Mouse (Mus musculus) forebrain, embryonic 11.5 days (tissue): ENCODE results near the gene Kifc5b. TPM values are rescaled to one million over a fixed set of nuclear protein-coding genes. Genes with fewer than 3 reads are reported as not detected.

ENCODE experiments used
- ATAC-seq: fragments of 200-750 bp; cut with Nextera tagmentation; replicated peaks from 2 replicates; pipeline ENCODE4 v1.8.0; 2017; ENCODE audit warnings: moderate TSS enrichment; ENCODE audit not compliant: low FRiP score
- DNase-seq: peaks from one replicate; pipeline ENCODE4 v3.0.0-alpha.2; 2017; ENCODE audit warnings: low spot score
- H3K27ac ChIP-seq: fragments of 300-500 bp; sonication (generic); 2 replicates; pipeline ENCODE4 v1.5.1; 2014; ENCODE audit warnings: low read depth, low read length
- H3K27me3 ChIP-seq: fragments of 300-500 bp; sonication (generic); 2 replicates; pipeline ENCODE4 v1.6.1; 2014; ENCODE audit warnings: mild to moderate bottlenecking, low read length, mixed read lengths; ENCODE audit not compliant: control insufficient read depth, insufficient read depth
- H3K36me3 ChIP-seq: fragments of 300-500 bp; sonication (generic); 2 replicates; pipeline ENCODE4 v1.6.1; 2014; ENCODE audit warnings: mild to moderate bottlenecking, low read length, moderate library complexity, mixed read lengths; ENCODE audit not compliant: control insufficient read depth, insufficient read depth
- H3K4me1 ChIP-seq: fragments of 300-500 bp; sonication (generic); replicated peaks from 2 replicates; pipeline ENCODE4 v1.6.1; 2014; ENCODE audit warnings: low read length, mixed read lengths; ENCODE audit not compliant: control insufficient read depth, insufficient read depth
- H3K4me2 ChIP-seq: fragments of 300-500 bp; sonication (generic); 2 replicates; pipeline ENCODE4 v1.6.1; 2014; ENCODE audit warnings: low read depth, mild to moderate bottlenecking, low read length, moderate library complexity, mixed read lengths; ENCODE audit not compliant: severe bottlenecking
- H3K4me3 ChIP-seq: fragments of 300-500 bp; sonication (generic); 2 replicates; pipeline ENCODE4 v1.5.1; 2014; ENCODE audit warnings: low read depth, low read length
- H3K9ac ChIP-seq: fragments of 300-500 bp; sonication (generic); 2 replicates; pipeline ENCODE4 v1.6.1; 2014; ENCODE audit warnings: low read length
- H3K9me3 ChIP-seq: fragments of 300-500 bp; sonication (generic); 2 replicates; pipeline ENCODE4 v1.6.1; 2016; ENCODE audit warnings: low read length, mixed read lengths; ENCODE audit not compliant: control insufficient read depth
- WGBS: fragments of 180-500 bp; shearing (Covaris S2); extraction: QIAGEN DNeasy Blood & Tissue Kit; methylation state at CpG from one replicate; pipeline ENCODE4 v1.1.7; 2014; 5-methylcytosine and 5-hydroxymethylcytosine counted together
- polyA plus RNA-seq: library from polyadenylated mRNA; unstranded; fragments of >200 nt; fragmentation: Nextera tagmentation; extraction: Ambion mirVana; gene quantifications from 2 replicates; pipeline ENCODE4 v1.2.1, GENCODE M21; 2014

Kifc5b gene
- polyA plus RNA-seq, 1 experiment from 2014 or later: 11.3 TPM

GRCm38 (mm10) chr17:26947231-26948100, 30.6 kb downstream of the Kifc5b start:
- peak overlapping the region; percentile 79 for H3K27ac ChIP-seq
- DNase-seq: no peak
- H3K27me3 ChIP-seq: no peaks in the 10 kb centered on the region
- H3K36me3 ChIP-seq: no peaks in the 10 kb centered on the region
- peak overlapping the region; percentile 38; the same call in 1 of the 2 replicates for H3K4me3 ChIP-seq
- H3K9me3 ChIP-seq: no peaks in the 10 kb centered on the region
- ATAC-seq: no peak
- 21% methylated on average over 12 of the region's 12 CpGs for WGBS
- peak overlapping the region; percentile 77 for H3K9ac ChIP-seq
- H3K4me2 ChIP-seq: peak overlapping the region; percentile 77
- peaks cover 50% of the 10 kb centered on the region for H3K4me1 ChIP-seq

- Histone ChIP-seq H3K9ac (peak overlapping the region; percentile 84), H3K9me3 (no peaks in the 10 kb centered on the region), H3K4me2 (peak overlapping the region; percentile 99), H3K36me3 (no peaks in the 10 kb centered on the region), H3K4me1 (peaks cover 54% of the 10 kb centered on the region), H3K4me3 (peak overlapping the region; percentile 77), H3K27ac (peak overlapping the region; percentile 79), H3K27me3 (no peaks in the 10 kb centered on the region)
- DNase-seq (peak; percentile 81), ATAC-seq (no peak)
- under 1% methylated on average over 58 of the region's 87 CpGs for WGBS
These were observed 31.6 kb downstream of the Kifc5b start for GRCm38 (mm10) chr17:26948316-26949050.

GRCm38 (mm10) chr17:26949051-26949577, 32.2 kb downstream of the Kifc5b start:
- peak overlapping the region; percentile 99 for H3K4me2 ChIP-seq
- ATAC-seq (no peak), DNase-seq (no peak)
- no peaks in the 10 kb centered on the region for H3K9me3 ChIP-seq
- no peaks in the 10 kb centered on the region for H3K27me3 ChIP-seq
- H3K36me3 ChIP-seq: no peaks in the 10 kb centered on the region
- H3K27ac ChIP-seq: peak overlapping the region; percentile 79
- peaks cover 57% of the 10 kb centered on the region for H3K4me1 ChIP-seq
- peak overlapping the region; percentile 77 for H3K4me3 ChIP-seq
- WGBS: 12% methylated on average over 14 of the region's 14 CpGs
- peak overlapping the region; percentile 84 for H3K9ac ChIP-seq

GRCm38 (mm10) chr17:26949866-26950265, 33.0 kb downstream of the Kifc5b start:
- no peak for ATAC-seq
- WGBS: 35% methylated on average over 5 of the region's 5 CpGs
- Histone ChIP-seq H3K4me3 (no peak overlapping the region), H3K27ac (peak overlapping the region; percentile 4; the same call in 1 of the 2 replicates), H3K9ac (no peak overlapping the region), H3K36me3 (peaks cover 2% of the 10 kb centered on the region; the same call in 1 of the 2 replicates), H3K9me3 (no peaks in the 10 kb centered on the region), H3K27me3 (no peaks in the 10 kb centered on the region), H3K4me1 (peaks cover 57% of the 10 kb centered on the region), H3K4me2 (peak overlapping the region; percentile 12; the same call in 1 of the 2 replicates)
- no peak for DNase-seq

GRCm38 (mm10) chr17:26950560-26951288, 33.8 kb downstream of the Kifc5b start:
- WGBS: 34% methylated on average over 7 of the region's 7 CpGs

GRCm38 (mm10) chr17:26951406-26951805, 34.5 kb downstream of the Kifc5b start:
- H3K36me3 ChIP-seq: peaks cover 12% of the 10 kb centered on the region; the same call in 1 of the 2 replicates
- H3K27ac ChIP-seq: peak overlapping the region; percentile 62
- peak overlapping the region; percentile 38 for H3K4me3 ChIP-seq
- DNase-seq: peak; percentile 95
- H3K4me2 ChIP-seq: peak overlapping the region; percentile 65
- H3K4me1 ChIP-seq: peaks cover 52% of the 10 kb centered on the region
- peak overlapping the region; percentile 68 for H3K9ac ChIP-seq
- WGBS: 0% methylated on average over 10 of the region's 11 CpGs
- ATAC-seq: peak; percentile 65
- no peaks in the 10 kb centered on the region for H3K9me3 ChIP-seq
- no peaks in the 10 kb centered on the region for H3K27me3 ChIP-seq

More at GRCm38 (mm10) chr17:26950560-26951288, 33.8 kb downstream of the Kifc5b start:
- H3K27ac ChIP-seq: peak overlapping the region; percentile 62
- peaks cover 57% of the 10 kb centered on the region for H3K4me1 ChIP-seq
- peak overlapping the region; percentile 65 for H3K4me2 ChIP-seq
- H3K9ac ChIP-seq: peak overlapping the region; percentile 68; the same call in 1 of the 2 replicates
- H3K9me3 ChIP-seq: no peaks in the 10 kb centered on the region
- H3K27me3 ChIP-seq: no peaks in the 10 kb centered on the region
- DNase-seq (no peak), ATAC-seq (no peak)
- peaks cover 9% of the 10 kb centered on the region; the same call in 1 of the 2 replicates for H3K36me3 ChIP-seq
- H3K4me3 ChIP-seq: peak overlapping the region; percentile 38; the same call in 1 of the 2 replicates

GRCm38 (mm10) chr17:26951952-26952877, 35.3 kb downstream of the Kifc5b start:
- Histone ChIP-seq H3K4me2 (peak overlapping the region; percentile 65), H3K4me3 (peak overlapping the region; percentile 38), H3K36me3 (peaks cover 15% of the 10 kb centered on the region; the same call in 1 of the 2 replicates), H3K27me3 (no peaks in the 10 kb centered on the region), H3K9ac (peak overlapping the region; percentile 68), H3K9me3 (no peaks in the 10 kb centered on the region), H3K4me1 (peaks cover 44% of the 10 kb centered on the region), H3K27ac (peak overlapping the region; percentile 48; the same call in 1 of the 2 replicates)
- DNase-seq: no peak
- WGBS: 2% methylated on average over 23 of the region's 23 CpGs
- ATAC-seq: no peak
